Mouse (Mus musculus) stomach, embryonic 14.5 days (tissue): ENCODE results near the gene Stac2. TPM values are rescaled to one million over a fixed set of nuclear protein-coding genes. Genes with fewer than 3 reads are reported as not detected.

Experiments
- ATAC-seq: fragments of 200-750 bp; cut with Nextera tagmentation; 2 replicates; pipeline ENCODE4 v1.8.0; 2017; ENCODE audit warnings: low read depth, moderate TSS enrichment; ENCODE audit not compliant: insufficient number of reproducible peaks, insufficient read depth, low FRiP score
- H3K27ac ChIP-seq: fragments of 300-500 bp; sonication (generic); 2 replicates; pipeline ENCODE4 v1.5.1; 2014; ENCODE audit warnings: mild to moderate bottlenecking, low read length, moderate library complexity, mixed read lengths
- H3K27me3 ChIP-seq: fragments of 300-500 bp; sonication (generic); 2 replicates; pipeline ENCODE4 v1.6.1; 2014; ENCODE audit warnings: low read length, control low read depth, mixed read lengths; ENCODE audit not compliant: control insufficient read depth, insufficient read depth
- H3K36me3 ChIP-seq: fragments of 300-500 bp; sonication (generic); 2 replicates; pipeline ENCODE4 v1.6.1; 2014; ENCODE audit warnings: mild to moderate bottlenecking, control low read depth, low read length, moderate library complexity, mixed read lengths; ENCODE audit not compliant: control insufficient read depth, insufficient read depth
- H3K4me1 ChIP-seq: fragments of 300-500 bp; sonication (generic); 2 replicates; pipeline ENCODE4 v1.6.1; 2014; ENCODE audit warnings: low read length, control low read depth, mixed read lengths; ENCODE audit not compliant: control insufficient read depth, insufficient read depth
- H3K4me2 ChIP-seq: fragments of 300-500 bp; sonication (generic); replicated peaks from 2 replicates; pipeline ENCODE4 v1.6.1; 2014; ENCODE audit warnings: low read depth, low read length, control low read depth
- H3K4me3 ChIP-seq: fragments of 300-500 bp; sonication (generic); 2 replicates; pipeline ENCODE4 v1.5.1; 2014; ENCODE audit warnings: low read depth, low read length, control low read depth
- H3K9ac ChIP-seq: fragments of 300-500 bp; sonication (generic); replicated peaks from 2 replicates; pipeline ENCODE4 v1.6.1; 2014; ENCODE audit warnings: low read depth, mild to moderate bottlenecking, control low read depth, low read length, moderate library complexity, mixed read lengths
- H3K9me3 ChIP-seq: fragments of 300-500 bp; sonication (generic); 2 replicates; pipeline ENCODE4 v1.6.1; 2016; ENCODE audit warnings: low read depth, low read length, control low read depth; ENCODE audit not compliant: control insufficient read depth
- WGBS: fragments of 180-500 bp; shearing (Covaris S2); extraction: QIAGEN DNeasy Blood & Tissue Kit; methylation state at CpG from one replicate; pipeline ENCODE4 v1.1.7; 2014; 5-methylcytosine and 5-hydroxymethylcytosine counted together
- polyA plus RNA-seq: library from polyadenylated mRNA; unstranded; fragments of >200 nt; fragmentation: Nextera tagmentation; extraction: Ambion mirVana; gene quantifications from 2 replicates; pipeline ENCODE4 v1.2.1, GENCODE M21; 2014

Gene Stac2
- polyA plus RNA-seq, 1 experiment from 2014 or later: 0.30 TPM

DNA sequence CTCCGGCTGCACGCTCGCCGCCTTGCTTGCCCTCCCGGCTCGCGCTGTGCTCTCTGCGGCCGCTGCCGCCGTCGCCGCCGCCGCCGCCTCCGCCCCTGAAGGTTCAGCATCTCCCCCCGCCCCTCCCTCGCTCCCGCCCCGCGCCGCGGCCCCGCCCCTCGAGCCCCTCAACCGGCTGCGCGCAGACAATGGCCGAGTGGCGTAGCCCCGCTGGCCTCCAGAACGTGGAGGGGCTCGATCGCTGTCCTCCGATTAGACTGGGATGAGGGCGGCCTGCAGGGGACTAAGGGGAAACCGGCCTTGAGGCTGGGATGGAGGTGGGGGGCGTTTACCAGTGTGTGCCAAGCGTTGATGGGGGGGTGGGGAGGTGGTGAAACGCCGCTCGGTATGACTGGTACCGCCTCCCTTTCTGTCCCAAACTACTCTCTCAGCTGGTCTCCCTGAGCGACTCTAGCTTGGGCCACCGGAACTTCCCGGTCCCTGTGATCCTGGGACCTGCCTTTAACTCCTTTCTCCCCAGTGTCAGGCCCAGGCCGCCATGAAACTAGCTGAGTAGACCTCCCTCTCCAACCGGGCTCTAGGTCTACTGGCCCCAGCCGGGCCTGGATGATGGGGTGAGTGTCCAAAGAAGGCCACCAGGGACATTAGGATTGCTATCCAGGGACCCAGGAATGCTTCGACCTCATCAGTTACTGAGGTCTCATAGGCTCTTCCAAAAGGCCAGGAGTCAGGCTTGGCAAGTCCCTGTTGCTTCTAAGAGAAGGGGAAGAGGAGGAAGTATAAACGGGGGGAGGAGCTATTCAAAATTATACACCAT, 30.5 kb downstream of the Stac2 start, which contains the start of gene Cacnb1:
Cacnb1 (minus strand) TSS at position 480 of the 817 bp plus-strand sequence.
- Histone ChIP-seq H3K36me3 (peaks cover 4% of the 10 kb centered on the region; the same call in 1 of the 2 replicates), H3K4me1 (peaks cover 23% of the 10 kb centered on the region), H3K27ac (peak within 1 kb of the TSS; percentile 89), H3K4me2 (peak within 1 kb of the TSS; percentile 94), H3K9ac (peak within 1 kb of the TSS; percentile 67), H3K4me3 (peak within 1 kb of the TSS; percentile 79), H3K27me3 (no peaks in the 10 kb centered on the region), H3K9me3 (no peaks in the 10 kb centered on the region)
- under 1% methylated on average over 51 of the region's 52 CpGs for WGBS
- ATAC-seq: peak; percentile 38

DNA sequence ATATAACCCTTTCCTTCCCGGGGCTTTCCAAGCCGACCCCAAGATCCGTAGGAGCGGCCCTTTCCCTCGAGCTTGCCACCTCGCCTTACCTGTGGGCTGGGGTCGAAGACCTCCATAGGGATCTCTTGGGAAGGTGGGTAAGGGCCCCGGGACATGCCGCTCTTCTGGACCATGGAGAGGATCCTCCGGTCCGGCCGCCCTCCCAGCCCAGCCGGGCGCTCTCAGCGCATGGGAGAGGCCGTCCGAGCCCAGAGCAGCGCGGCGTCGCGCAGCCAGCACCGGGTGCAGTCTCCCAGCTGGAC, 31.1 kb downstream of the Stac2 start:
- Histone ChIP-seq H3K36me3 (peaks cover 5% of the 10 kb centered on the region; the same call in 1 of the 2 replicates), H3K27ac (peak overlapping the region; percentile 89), H3K9me3 (no peaks in the 10 kb centered on the region), H3K4me3 (peak overlapping the region; percentile 79), H3K27me3 (no peaks in the 10 kb centered on the region), H3K4me1 (peaks cover 23% of the 10 kb centered on the region), H3K4me2 (peak overlapping the region; percentile 94), H3K9ac (peak overlapping the region; percentile 67)
- no peak for ATAC-seq
- under 1% methylated on average over 23 of the region's 23 CpGs for WGBS

DNA sequence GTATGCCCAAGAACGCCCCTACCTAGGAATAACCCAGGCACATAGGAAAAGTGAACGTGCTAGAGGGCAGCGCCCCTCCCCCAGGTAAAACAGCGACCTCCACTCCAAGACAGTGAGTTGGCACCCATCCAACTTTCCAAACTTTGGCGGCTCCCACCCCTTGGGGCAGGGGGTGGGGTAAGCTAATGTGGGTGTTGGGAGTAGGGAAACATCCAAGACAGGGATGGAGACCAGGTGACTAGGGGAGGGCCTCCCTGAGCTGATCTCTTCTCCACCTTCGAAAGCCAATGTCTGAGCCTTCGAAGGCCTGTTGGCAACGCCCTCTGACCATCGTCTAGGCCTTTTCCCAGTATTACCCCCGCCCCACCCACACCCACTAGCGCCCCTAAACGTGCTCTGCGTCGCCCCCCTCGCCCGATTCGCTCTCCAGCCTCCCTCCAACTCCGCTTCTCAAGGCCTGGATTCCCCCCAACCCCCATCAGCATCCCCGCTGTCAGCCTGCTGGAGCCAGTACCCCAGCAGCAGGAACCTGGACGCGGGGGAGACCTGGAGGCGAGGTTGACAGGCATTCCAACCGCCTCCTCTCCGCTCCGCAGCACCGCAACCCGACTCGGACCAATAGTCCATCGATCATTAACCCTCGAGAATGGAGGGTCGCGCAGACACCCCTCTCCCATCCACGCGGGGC, 31.6 kb downstream of the Stac2 start:
- Histone ChIP-seq H3K4me3 (peak overlapping the region; percentile 79), H3K9me3 (no peaks in the 10 kb centered on the region), H3K36me3 (peaks cover 5% of the 10 kb centered on the region; the same call in 1 of the 2 replicates), H3K27ac (peak overlapping the region; percentile 89), H3K4me1 (peaks cover 23% of the 10 kb centered on the region), H3K27me3 (no peaks in the 10 kb centered on the region), H3K9ac (peak overlapping the region; percentile 67), H3K4me2 (peak overlapping the region; percentile 94)
- 0 out of 2 replicates have a peak, but pooled peaks have one; percentile 3 for ATAC-seq
- 5% methylated on average over 34 of the region's 34 CpGs for WGBS

DNA sequence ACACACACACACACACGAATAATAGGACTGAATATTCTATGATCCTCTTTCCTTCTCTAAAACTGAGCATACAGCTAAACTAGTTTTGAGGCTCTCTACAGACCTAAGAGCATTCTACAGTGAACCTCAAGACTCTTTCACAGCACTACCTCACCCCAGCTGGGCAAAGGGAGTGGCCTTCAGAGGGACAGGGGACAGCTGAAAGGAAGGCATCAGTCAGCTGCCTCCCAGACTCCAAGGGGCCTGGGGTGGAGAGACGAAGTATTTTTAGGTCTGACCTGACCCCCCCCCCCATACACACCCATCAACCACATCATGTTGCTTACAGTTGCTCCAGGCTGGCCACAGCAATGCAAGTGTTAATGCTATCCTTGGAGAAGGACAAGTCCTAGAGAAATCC, 32.1 kb downstream of the Stac2 start:
- WGBS: 38% methylated on average over 2 of the region's 2 CpGs
- Histone ChIP-seq H3K9ac (no peak overlapping the region), H3K9me3 (no peaks in the 10 kb centered on the region), H3K36me3 (peaks cover 5% of the 10 kb centered on the region; the same call in 1 of the 2 replicates), H3K27me3 (no peaks in the 10 kb centered on the region), H3K4me2 (peak overlapping the region; percentile 94), H3K27ac (no peak overlapping the region), H3K4me1 (peaks cover 22% of the 10 kb centered on the region), H3K4me3 (peak overlapping the region; percentile 79)
- no peak for ATAC-seq

DNA sequence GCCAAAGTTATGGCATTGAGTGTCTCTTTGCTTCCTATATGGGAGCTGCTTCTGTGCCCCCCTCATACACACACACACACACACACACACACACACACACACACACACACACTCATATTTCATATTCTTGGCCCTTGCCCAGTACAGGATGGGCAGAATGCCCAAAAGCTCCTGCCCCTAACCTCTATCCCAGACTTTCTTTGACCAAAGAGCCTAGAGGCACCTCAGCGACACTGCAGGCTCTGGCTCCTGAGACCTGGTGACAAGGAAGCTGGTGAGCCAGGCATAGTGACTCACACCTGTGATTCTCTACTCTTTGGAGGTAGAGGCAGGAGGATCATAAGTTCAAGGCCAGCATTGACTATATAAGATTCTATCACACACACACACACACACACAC, 32.6 kb downstream of the Stac2 start:
- Histone ChIP-seq H3K27ac (no peak overlapping the region; the same call in 1 of the 2 replicates), H3K36me3 (peaks cover 5% of the 10 kb centered on the region; the same call in 1 of the 2 replicates), H3K27me3 (no peaks in the 10 kb centered on the region), H3K9me3 (no peaks in the 10 kb centered on the region), H3K4me2 (peak overlapping the region; percentile 94; the same call in 1 of the 2 replicates), H3K9ac (no peak overlapping the region), H3K4me3 (no peak overlapping the region), H3K4me1 (peaks cover 18% of the 10 kb centered on the region)
- 72% methylated on average over 1 of the region's 1 CpGs for WGBS
- ATAC-seq: no peak

DNA sequence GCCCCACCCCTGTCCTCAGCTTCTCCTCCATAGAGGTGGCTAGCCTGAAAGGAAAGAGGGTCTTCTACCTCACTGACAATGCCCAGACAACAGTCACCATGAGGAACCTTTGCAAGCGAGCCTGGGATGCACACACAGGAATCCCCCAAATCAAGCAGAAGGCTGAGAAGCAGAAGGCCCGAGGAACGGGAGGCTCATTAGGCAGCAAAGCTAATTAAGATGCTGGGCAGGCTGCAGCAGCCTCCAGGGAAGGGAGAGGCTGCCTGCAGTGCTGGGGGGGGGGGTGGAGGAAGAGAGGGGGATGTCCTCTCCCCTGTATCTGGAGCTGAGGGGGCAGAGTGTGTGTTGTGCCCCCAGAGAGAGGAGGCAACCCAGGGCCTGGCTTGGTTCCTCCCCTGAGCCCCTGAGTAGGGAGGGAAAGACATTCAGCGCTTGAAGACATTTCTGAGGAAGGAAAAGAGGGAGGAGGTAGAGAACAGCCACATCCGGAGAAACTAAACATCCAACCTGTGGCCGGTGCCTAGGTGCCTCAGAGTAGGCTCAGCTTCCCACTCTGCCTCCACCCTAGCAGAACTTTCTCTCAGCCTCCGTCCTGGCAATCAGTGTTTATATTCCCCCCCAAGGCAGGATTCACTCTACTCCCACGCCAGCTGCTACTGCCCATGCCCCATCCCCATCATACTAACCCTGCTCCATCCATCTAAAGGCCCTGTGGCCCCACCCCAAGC, 33.2 kb downstream of the Stac2 start:
- H3K36me3 ChIP-seq: peaks cover 5% of the 10 kb centered on the region; the same call in 1 of the 2 replicates
- peak overlapping the region; percentile 15; the same call in 1 of the 2 replicates for H3K27ac ChIP-seq
- no peaks in the 10 kb centered on the region for H3K27me3 ChIP-seq
- H3K4me2 ChIP-seq: peak overlapping the region; percentile 14; the same call in 1 of the 2 replicates
- WGBS: 33% methylated on average over 8 of the region's 8 CpGs
- no peaks in the 10 kb centered on the region for H3K9me3 ChIP-seq
- no peak overlapping the region for H3K4me3 ChIP-seq
- H3K4me1 ChIP-seq: peaks cover 17% of the 10 kb centered on the region; the same call in 1 of the 2 replicates
- no peak for ATAC-seq
- H3K9ac ChIP-seq: no peak overlapping the region

DNA sequence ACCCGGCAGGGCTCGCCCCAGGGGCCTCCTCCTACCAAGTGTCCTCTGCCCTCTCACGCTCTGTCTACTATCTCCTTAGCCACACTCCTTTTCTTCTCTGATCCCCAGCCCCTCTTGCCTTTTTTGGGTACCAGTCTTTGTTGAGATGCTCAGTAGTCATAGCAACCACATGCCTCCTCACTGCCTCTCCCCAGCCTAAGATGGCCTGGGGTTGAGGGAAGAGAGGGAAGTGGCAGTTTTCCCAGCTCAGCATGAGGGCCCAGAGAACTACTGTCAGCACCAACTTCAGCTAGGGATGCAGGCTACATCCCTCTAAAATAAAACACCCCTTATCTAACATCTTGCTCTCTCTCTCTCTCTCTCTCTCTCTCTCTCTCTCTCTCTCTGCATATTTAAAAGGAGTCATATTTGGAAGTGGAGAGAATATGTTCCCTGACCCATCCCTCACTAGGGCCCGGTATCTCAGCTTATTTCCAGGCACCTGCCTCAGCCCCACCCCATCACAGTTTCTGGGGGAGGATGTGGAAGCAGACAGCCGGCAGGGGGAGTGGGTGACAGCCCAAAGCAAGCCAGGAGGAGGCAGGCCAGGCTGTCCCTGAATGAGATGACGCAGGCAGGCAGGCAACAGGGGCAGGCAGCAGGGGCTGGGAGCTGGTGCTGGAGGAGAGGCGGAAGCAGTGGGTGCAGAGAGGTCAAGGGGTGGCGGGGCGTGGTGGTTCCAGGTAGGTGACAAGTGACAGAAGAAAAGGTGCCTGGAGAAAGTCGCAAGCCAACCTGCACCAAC, 34.2 kb downstream of the Stac2 start:
- no peak overlapping the region for H3K9ac ChIP-seq
- H3K27ac ChIP-seq: no peak overlapping the region
- H3K4me2 ChIP-seq: peak overlapping the region; percentile 14; the same call in 1 of the 2 replicates
- H3K27me3 ChIP-seq: no peaks in the 10 kb centered on the region
- 41% methylated on average over 10 of the region's 10 CpGs for WGBS
- no peak overlapping the region for H3K4me3 ChIP-seq
- peaks cover 17% of the 10 kb centered on the region; the same call in 1 of the 2 replicates for H3K4me1 ChIP-seq
- no peak for ATAC-seq
- H3K36me3 ChIP-seq: peaks cover 5% of the 10 kb centered on the region; the same call in 1 of the 2 replicates
- no peaks in the 10 kb centered on the region for H3K9me3 ChIP-seq
